Mouse (Mus musculus): ENCODE measurements around the gene Hes1. TPM values are rescaled to one million over a fixed set of nuclear protein-coding genes. Genes with fewer than 3 reads are reported as not detected.

Hes1 gene
- 75.2 to 95.8 TPM (median 85.8 TPM) in 4 replicates for total RNA-seq (2023; ENCODE audit: inconsistent age)

DNA sequence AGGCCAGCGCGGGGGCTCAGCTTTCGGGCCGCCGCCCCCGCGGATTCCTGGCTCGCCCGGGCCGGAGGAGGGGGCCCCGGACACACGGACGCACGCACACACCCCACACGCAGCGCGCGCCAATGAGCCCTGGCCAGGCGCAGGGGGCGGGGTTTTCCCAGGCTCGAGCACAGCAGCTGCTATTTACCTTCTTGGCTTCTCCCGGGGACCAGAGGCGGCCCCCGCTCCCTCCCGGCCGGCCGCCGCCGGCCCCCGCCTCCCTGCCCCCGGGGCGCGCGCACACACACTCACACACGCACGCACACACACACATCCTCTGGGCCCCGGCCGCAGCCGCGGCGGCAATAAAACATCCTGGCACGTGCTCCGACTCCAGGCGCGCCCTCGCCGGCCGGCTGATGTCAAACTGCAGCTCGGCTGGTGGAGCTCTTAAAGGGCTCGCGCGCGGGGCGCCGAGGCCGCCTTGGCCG is at the start of gene Hes1:
TSS of gene Hes1 (plus strand) at position 401 of the 470 bp plus-strand sequence.

Other genes with a start within 250 kb of the Hes1 start
- not detected in 4 replicates for gene Cpn2, start 203.1 kb downstream of the Hes1 start, total RNA-seq (2023; ENCODE audit: inconsistent age)
- not detected in 4 replicates for gene Lrrc15, start 218.9 kb downstream of the Hes1 start, total RNA-seq (2023; ENCODE audit: inconsistent age)
- gene Gp5, start 246.4 kb downstream of the Hes1 start, total RNA-seq (2023; ENCODE audit: inconsistent age): 0.30 to 1.4 TPM (median 0.51 TPM) in 4 replicates